14 mouse cellular contexts compared by ENCODE assay signal in genomic region chr5:23214646-23215045, GRCm38 (mm10).
"Had no signal": no experiment of that assay in that cellular context is flagged by ENCODE, and none has a peak within 500 bp of the region (broad histone marks: within the 10 kb centered on the region; RNA-seq: fewer than 3 reads in every experiment).

No protein-coding gene starts in this region.

- H3K9me3 ChIP-seq: megakaryocyte, embryonic 14.5 days; midbrain, embryonic 13.5 days; midbrain, embryonic 15.5 days; neural tube, embryonic 12.5 days had no signal

- DNase-seq: lung, adult 18-20 months; lung, embryonic 14.5 days; lung, postnatal 14 days; lung, postnatal 36 days; right cerebral cortex, postnatal 14 days; thymus, adult 18-20 months; thymus, postnatal 14 days; thymus, postnatal 36 days had no signal

- H3K36me3 ChIP-seq: midbrain, embryonic 13.5 days; midbrain, embryonic 15.5 days; neural tube, embryonic 12.5 days had no signal

- H3K27ac ChIP-seq: macrophage; midbrain, embryonic 13.5 days; midbrain, embryonic 15.5 days; neural tube, embryonic 12.5 days had no signal

- H3K9ac ChIP-seq: lung, embryonic 14.5 days; midbrain, embryonic 13.5 days; midbrain, embryonic 15.5 days; neural tube, embryonic 12.5 days had no signal

- H3K4me2 ChIP-seq: lung, embryonic 14.5 days; midbrain, embryonic 11.5 days; midbrain, embryonic 13.5 days; midbrain, embryonic 15.5 days; neural tube, embryonic 12.5 days had no signal

- H3K4me3 ChIP-seq: megakaryocyte, embryonic 14.5 days; midbrain, embryonic 13.5 days; midbrain, embryonic 15.5 days; neural tube, embryonic 12.5 days had no signal

- H3K27me3 ChIP-seq: megakaryocyte, embryonic 14.5 days; midbrain, embryonic 13.5 days; midbrain, embryonic 15.5 days; neural tube, embryonic 12.5 days had no signal

- H3K4me1 ChIP-seq: megakaryocyte, embryonic 14.5 days; midbrain, embryonic 13.5 days; midbrain, embryonic 15.5 days; neural tube, embryonic 12.5 days had no signal

- ATAC-seq: midbrain, embryonic 13.5 days; midbrain, embryonic 15.5 days had no signal
